Mouse (Mus musculus) megakaryocyte, embryonic 14.5 days (primary cell): Measurements from ENCODE around the gene Ddc.

Experiments used
- FLI1 ChIP-seq: IDR thresholded peaks from 2 replicates; pipeline ENCODE4 v1.6.1; 2012; ENCODE audit warnings: low read length, inconsistent platforms, mixed read lengths
- GATA1 ChIP-seq: IDR thresholded peaks from 3 replicates; pipeline ENCODE4 v1.6.1; 2012; ENCODE audit warnings: mixed read lengths, low read length, inconsistent platforms, borderline replicate concordance

DNA sequence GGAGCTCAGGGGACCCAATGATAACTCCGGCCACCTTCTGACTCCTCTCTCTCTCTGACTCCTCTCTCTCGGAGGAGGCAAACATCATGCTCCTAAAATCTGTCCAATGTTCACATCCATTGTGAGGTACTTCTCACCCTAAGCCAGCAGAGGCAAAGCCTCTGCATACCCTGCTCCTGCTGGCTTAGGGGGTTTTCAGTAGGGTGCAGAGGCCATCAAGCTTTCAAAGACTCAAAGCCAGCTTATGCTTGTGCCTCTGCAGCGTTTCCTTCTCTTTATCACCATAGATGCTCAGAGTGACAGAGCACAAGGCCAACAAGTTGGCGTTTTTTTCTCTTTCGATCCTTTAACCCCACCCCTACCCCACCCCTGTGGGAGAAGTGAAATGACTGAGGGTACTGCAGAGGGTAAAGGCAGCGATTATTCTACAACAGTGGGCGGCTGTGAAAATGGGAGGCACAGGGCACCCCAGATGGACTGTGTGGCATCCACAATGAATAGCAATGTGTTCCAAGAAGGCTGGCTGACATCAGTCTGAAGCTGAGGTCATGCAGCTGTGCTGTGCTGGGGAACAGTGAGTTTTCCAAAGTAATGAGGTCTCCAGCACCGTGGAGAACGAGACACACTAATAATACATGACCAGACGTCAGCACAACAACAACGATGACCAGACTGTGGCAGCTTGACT, 34.3 kb upstream of the Ddc start:
- no peak for TF ChIP-seq GATA1
- no peak for TF ChIP-seq FLI1
